Mouse (Mus musculus): Measurements from ENCODE around the gene Grin3a. TPM values are rescaled to one million over a fixed set of nuclear protein-coding genes. Genes with fewer than 3 reads are reported as not detected.

Gene Grin3a
- under 1 TPM in 1 of 2 experiments, not detected in 1; 0.08 TPM for total RNA-seq (2021)
- long read RNA-seq, experiment 1 = 0 reads
- long read RNA-seq, experiment 2 = 0 reads

DNA sequence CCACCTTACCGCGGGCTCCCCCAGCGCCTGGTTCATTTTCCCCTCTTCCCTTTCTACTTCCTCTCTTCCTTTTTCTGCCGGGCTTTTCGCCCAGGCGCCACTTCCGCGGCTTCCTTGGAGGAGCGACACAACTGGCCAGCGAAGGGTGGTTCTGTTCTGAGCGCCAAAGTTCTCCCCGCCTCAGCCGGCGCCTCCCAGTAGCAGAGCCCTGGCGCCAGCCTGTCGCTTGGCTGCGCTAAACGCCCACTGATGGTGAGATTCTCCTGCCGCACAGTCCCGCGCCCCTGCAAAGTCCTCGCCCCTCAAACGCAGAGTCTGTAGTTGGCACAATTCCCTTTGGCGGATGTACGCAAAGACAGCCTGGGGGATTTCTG, at the start of gene Grin3a:
Grin3a (minus strand) TSS at position 133 of the 374 bp plus-strand sequence.
- no peak within 1 kb of the TSS for H3K27ac ChIP-seq
- H3K4me3 ChIP-seq = peak within 1 kb of the TSS; percentile 66
- intact Hi-C loops (cut with DNase I) = no loop called here
- DNase-seq = peak; percentile 44
- peak; percentile 26; the same call in 1 of the 2 replicates for TF ChIP-seq CTCF (IDR thresholded peaks at IDR 0.05)

DNA sequence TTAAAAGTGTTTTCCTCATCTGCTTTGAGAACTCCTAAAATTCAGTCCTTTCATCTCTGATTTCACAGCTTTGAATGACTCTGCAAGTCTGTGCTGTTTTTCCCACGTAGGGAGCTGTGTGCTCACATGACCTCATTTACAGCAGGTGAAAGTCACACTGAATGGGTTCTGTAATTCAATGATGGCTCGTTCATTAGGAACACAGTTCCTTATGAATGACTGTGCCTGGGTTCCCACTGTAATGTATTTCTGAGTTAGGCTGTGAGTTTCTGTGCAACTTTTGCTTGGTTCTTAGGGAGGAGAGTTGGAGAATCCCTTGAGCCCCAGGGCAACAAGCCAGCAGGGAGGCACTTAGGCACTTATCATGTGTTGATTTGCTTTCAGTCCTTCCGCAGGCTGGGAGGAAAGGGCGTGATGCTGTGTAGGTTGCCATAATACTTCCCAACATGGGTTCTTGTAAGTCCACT, 46.3 kb upstream of the Grin3a start:
- peak; percentile 21 for DNase-seq
- intact Hi-C loops (cut with DNase I) = no loop called here
- Histone ChIP-seq H3K4me3 (no peak overlapping the region), H3K27ac (no peak overlapping the region)
- TF ChIP-seq CTCF (IDR thresholded peaks at IDR 0.05) = no peak

DNA sequence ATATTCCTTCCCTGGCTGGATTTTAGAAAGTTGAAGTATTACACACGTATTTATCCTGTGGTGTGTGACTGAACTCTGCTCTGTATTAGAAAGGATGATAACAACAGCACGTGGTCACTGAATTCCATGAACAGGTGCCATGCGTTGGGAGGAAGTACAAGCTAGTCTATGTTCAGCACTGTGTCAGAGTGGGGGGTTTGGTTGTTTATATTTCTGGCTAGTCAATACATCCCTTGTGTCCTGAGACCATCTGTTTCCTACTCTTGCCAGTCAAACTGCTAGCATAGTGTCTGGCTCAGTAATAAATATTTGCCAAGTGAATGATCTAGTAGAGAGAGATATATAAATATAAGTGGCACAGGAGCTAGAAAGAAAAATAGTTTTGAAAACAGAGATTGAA, 31.5 kb upstream of the Grin3a start:
- no peak overlapping the region for H3K4me3 ChIP-seq
- no peak overlapping the region for H3K27ac ChIP-seq
- no peak for DNase-seq
- intact Hi-C loops (cut with DNase I) = no loop called here
- no peak for TF ChIP-seq CTCF (IDR thresholded peaks at IDR 0.05)

DNA sequence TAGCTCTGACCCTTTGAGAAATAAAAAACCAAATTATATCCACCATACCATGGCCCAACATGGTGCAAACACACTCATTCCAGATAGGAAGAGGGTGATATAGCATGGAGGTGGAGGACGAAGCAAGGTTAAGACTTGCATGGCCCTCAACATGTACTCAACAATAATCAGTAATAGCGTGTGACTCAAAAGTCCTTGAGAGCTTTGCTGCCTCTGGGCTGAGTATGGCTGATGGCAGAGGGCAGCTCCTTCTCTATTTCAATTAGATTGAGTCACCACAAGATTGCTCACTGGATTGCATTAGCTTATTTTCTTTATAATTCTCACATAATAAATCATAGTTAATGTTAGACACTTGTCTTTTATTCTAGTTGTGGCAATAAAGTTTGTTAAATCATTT, 15.1 kb upstream of the Grin3a start:
- intact Hi-C loops (cut with DNase I) = no loop called here
- no peak overlapping the region for H3K27ac ChIP-seq
- no peak overlapping the region for H3K4me3 ChIP-seq
- TF ChIP-seq CTCF (IDR thresholded peaks at IDR 0.05) = no peak
- no peak for DNase-seq

DNA sequence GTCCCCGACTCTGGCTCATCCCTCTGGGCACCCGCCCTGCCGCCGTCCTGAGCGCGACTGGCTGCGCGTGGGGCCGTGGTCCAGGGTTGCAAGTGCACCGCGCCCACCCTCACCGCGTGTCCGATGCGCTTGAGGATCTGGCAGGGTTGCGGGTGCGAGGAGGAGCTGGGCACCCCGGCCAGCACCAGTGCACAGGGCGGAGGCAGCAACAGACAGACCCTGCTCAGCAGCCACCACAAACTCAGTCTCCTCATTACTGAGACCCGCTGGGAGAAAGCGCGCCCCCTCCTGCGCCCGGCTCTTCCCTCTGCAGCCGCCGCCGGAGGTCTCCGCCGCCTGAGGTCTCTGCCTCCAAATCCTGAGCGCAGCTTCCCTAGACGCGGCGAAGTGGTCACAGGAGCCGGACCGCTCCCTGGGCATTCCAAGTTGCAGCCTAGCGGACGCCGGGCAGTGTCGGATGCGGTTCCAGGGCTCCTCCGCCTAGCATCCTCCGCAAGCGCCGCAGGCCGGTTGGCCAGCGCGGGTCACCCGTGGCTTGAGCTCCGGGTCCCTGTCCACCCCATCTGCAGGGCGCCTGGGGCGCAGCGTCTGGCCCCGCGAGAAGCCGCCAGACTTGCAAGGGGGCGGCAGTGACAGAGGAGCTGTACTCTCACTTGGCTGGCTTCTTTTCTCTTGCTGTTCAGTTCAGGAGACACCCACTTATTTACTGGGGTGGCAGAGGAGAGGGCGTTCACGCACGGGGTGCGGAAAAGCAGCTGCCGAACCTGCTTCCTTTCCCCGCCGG, 524 bp downstream of the Grin3a start:
- peak; percentile 14 for DNase-seq
- H3K4me3 ChIP-seq = peak overlapping the region; percentile 66
- intact Hi-C loops (cut with DNase I) = no loop called here
- TF ChIP-seq CTCF (IDR thresholded peaks at IDR 0.05) = no peak
- H3K27ac ChIP-seq = no peak overlapping the region

DNA sequence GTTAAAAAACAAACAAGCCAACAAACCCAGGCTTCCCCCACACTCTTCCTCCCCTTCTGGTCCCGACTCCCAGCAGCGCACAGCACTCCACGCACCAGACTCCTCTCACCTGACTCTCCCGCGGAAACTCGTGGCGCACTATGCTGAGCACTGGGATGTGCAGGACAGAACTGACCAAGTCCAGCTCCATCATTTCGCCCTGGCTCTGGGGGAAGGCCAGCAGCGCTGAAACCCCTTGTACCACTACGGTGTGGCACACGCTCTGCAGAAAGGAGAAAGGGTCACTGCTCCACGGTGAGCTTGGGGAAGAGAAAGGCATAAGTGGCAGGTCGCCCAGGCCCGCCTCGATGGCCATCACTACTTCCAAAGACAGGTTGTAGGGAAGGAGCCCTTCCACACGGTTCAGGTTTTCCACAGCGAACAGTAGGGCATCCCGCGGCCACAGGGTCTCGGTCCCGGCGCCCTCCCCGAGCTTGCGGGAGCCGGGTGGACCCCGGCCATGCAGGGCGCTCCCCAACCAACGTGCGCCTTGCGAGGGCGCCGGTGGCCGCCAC, 1.2 kb downstream of the Grin3a start:
- intact Hi-C loops (cut with DNase I) = no loop called here
- no peak for DNase-seq
- Histone ChIP-seq H3K27ac (no peak overlapping the region), H3K4me3 (peak overlapping the region; percentile 66)
- TF ChIP-seq CTCF (IDR thresholded peaks at IDR 0.05) = no peak

DNA sequence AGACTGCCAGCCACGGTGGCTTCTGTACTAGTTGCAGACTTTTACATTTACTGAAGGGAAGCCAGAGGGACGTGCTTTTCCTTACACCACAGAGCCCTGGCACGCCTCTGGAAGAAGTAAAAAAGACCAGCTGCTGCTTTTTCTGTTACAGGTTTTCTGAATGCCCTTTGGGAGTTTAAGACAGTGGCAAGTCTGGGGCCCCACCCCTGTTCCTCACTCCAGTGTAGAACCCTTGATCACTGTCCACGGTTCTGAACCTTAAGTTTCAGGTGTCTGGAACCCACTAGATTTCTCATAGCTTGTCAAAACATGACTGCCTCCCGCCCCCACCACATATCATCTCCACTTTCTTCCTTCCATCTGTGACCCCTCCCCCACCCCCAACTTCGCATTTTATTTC, 1.8 kb downstream of the Grin3a start:
- H3K4me3 ChIP-seq = no peak overlapping the region
- no peak overlapping the region for H3K27ac ChIP-seq
- no peak for TF ChIP-seq CTCF (IDR thresholded peaks at IDR 0.05)
- intact Hi-C loops (cut with DNase I) = no loop called here
- DNase-seq = no peak

DNA sequence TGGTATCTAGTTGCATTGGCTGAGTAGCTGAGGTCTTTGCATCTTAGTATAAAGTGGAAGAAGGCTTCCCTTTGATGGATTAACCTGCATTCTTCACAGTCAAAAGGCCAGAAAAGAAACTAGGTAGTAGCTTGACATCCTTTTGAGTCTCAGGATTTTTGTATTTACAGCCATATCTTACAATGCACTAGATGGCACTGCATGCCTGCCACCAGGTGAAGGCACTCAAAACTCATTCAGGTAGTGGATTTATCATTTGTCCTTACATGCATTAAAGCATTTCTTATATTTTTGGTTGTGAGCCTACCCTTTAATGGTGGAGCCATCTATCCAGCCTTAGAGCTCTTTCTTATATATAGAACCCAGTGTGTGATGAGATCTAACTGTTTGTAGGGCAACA, 13.5 kb downstream of the Grin3a start:
- peak; percentile 4; the same call in 1 of the 2 replicates for TF ChIP-seq CTCF (IDR thresholded peaks at IDR 0.05)
- H3K4me3 ChIP-seq = no peak overlapping the region
- DNase-seq = no peak
- intact Hi-C loops (cut with DNase I) = no loop called here
- H3K27ac ChIP-seq = no peak overlapping the region

DNA sequence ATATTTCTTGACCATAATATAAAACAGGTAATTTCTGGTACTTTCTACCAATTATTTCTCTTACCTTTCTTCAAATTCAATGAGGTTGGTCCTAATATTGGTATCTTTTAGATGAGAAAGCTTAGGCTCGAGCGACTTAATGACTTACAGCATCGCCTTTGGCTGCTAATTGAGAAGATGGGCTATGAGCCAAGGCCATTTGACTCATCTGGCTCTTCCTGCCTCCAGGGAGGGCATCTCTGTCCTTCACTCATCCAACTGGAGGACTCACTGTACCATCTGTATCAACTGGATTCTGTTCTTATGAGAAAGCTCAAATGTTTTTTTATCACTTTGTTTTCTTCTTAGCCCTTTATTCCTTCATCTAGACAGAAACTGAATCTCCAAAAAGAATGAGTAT, 31.7 kb downstream of the Grin3a start:
- intact Hi-C loops (cut with DNase I) = no loop called here
- Histone ChIP-seq H3K27ac (no peak overlapping the region), H3K4me3 (no peak overlapping the region)
- no peak for DNase-seq
- no peak for TF ChIP-seq CTCF (IDR thresholded peaks at IDR 0.05)

DNA sequence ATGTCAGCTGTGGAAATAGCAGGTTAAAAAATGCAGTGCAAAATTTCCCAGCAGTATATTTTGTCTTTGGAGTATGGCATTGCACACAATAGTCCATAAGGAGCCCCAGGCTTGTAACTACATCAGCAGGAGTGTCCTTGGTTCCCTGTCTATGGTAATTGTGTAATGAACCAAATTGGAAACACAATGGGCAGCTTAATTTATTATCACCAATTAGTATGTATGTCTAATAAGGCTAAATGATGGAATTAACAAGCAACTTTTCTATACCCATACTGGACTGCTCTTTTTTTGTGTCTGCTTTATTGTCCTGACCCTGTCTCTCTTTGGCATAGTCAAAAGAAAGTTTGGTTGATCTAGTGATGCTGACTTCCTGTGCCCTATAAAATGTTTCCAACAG, 38.8 kb downstream of the Grin3a start:
- no peak for DNase-seq

DNA sequence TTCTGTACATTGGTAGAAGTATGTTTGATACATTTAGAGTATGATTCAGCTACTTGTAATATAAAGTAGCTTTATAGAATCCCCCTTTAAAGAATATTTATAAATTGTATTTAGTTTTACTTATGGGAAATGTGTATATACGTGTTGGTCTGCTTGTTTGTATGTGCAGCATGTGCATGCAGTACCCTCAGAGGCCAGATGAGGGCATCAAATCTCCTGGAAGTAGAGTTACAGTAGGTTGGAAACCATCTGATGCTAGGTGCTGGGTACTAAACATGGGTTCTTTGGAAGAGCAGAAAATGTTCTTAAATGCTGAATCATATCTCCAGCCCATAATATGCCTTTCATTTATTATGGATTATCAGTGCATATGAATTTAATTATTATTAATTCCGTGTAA, 46.2 kb downstream of the Grin3a start:
- Histone ChIP-seq H3K27ac (no peak overlapping the region), H3K4me3 (no peak overlapping the region)
- TF ChIP-seq CTCF (IDR thresholded peaks at IDR 0.05) = no peak
- intact Hi-C loops (cut with DNase I) = no loop called here
- DNase-seq = no peak

More for the DNA sequence above, 38.8 kb downstream of the Grin3a start:
- Histone ChIP-seq H3K27ac (no peak overlapping the region), H3K4me3 (no peak overlapping the region)
- intact Hi-C loops (cut with DNase I) = no loop called here
- no peak for TF ChIP-seq CTCF (IDR thresholded peaks at IDR 0.05)

DNA sequence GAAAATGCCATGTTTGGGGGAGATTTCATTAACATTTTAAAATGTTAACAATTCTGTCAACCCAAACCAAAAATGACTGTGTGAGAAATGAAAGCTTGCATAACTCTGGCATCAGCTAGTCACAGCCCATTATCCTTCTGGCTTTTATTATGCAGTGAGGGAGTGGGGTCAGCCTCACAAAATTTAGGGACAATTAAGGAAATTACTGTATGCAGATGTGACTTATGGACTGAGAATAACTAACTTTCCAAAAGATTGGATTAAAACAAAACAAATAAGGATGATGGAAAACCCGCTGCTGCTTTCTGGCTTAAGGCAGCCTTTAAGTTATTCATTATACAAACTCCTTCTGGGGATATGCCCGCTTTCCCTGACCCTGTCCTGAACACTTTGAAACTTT, 56.6 kb downstream of the Grin3a start:
- Histone ChIP-seq H3K4me3 (no peak overlapping the region), H3K27ac (no peak overlapping the region)
- no peak for DNase-seq
- intact Hi-C loops (cut with DNase I) = no loop called here
- no peak for TF ChIP-seq CTCF (IDR thresholded peaks at IDR 0.05)

DNA sequence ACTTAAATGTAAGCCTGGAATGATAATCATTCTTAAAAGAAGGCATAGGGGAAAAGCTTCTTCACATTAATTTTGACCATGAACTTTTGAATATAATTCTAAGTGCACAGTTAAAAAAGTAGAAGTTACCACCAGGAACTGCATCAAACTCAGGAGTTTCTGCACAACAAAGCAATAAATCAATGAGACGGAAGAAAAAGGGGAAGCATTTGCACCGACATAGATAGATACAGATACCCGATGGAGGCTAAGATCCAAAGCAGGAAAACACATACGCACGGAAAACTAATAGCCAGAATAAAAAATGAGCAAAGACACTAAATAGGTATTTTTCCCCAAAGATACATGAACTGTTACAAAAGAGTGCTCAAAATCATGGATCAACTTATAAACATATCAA, 102.7 kb downstream of the Grin3a start:
- Histone ChIP-seq H3K4me3 (no peak overlapping the region), H3K27ac (no peak overlapping the region)
- intact Hi-C loops (cut with DNase I) = no loop called here
- no peak for DNase-seq
- no peak for TF ChIP-seq CTCF (IDR thresholded peaks at IDR 0.05)

DNA sequence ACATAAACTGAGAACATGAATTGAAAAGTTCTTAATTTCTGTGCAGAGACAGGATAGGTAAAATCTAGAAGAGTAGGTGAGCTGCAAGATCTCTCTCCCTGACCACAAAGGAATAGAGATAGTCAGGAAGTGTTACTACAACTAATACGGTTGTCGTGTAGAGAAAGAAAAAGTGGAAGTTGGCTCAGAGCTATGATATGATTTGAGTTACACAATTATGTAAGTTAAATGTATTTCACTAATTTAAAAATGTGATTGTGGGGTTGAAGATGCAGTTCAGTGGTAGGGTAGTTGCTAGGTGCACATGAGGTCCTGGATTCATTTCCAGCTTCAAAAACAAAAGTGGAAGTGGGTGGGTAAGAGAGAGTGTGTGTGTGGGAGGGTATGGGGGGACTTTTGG, 103.6 kb downstream of the Grin3a start:
- no peak for TF ChIP-seq CTCF (IDR thresholded peaks at IDR 0.05)
- no peak overlapping the region for H3K4me3 ChIP-seq
- intact Hi-C loops (cut with DNase I) = no loop called here
- DNase-seq = no peak
- H3K27ac ChIP-seq = no peak overlapping the region
